Mouse (Mus musculus): ENCODE measurements around the gene Tcl1b3.

Tcl1b3 gene

DNA sequence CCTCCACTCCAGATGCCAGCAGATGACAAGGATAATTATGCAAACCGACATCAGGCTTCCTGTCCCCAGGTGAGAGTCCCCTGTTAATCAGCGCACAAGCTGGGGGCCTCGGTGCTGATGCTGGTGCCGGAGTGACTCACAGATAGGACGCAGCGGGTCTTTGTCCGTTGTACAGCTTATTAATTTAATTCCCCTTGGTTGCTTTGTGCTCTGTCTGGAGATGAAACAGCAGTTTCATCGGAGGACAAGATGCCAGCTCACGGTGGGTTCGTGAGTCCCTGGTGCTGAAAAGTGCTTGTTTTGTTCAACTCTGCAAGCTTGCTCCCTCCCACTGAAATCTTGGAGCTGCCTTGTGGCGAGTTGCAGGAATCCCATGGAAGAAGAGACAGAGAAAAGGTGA, 43.5 kb downstream of the Tcl1b3 start:
- no peak for DNase-seq (ENCODE audit: low read depth)

- no peak for DNase-seq (ENCODE audit: low read depth)
These were observed 44.2 kb downstream of the Tcl1b3 start for GRCm38 (mm10) chr12:105235091-105235490.

DNA sequence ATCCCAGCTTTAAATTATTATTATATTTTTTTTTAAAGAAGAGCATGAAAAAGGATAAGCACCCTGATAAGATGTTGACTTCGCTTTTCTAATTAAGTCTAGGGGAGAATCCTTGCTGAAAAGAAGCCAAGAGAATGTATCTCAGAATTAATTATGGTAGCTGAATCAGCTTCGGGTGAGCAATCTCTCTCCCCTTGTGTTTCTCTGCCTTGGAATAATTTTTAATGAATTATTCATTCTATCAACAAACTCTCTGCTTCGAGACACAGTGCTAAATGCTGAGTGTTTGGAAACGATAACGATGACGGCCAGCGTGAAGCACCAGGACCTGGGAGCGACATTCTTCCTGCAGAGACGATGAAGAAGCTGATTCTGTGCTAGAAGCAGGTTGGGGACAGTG, 48.2 kb downstream of the Tcl1b3 start:
- no peak for DNase-seq (ENCODE audit: low read depth)

All from fibroblast of lung, adult 2 months (primary cell).